Mouse (Mus musculus) hindbrain, embryonic 11.5 days (tissue): ENCODE data around the gene Ints1. TPM values are rescaled to one million over a fixed set of nuclear protein-coding genes. Genes with fewer than 3 reads are reported as not detected.

Experiments
- polyA plus RNA-seq: library from polyadenylated mRNA; unstranded; fragments of >200 nt; fragmentation: Nextera tagmentation; extraction: Ambion mirVana; gene quantifications from 2 replicates; pipeline ENCODE4 v1.2.1, GENCODE M21; 2014

Ints1 gene
- polyA plus RNA-seq, 1 experiment from 2014 or later, result 26.3 TPM

Other genes starting within 250 kb of the Ints1 start
- 57.9 and 66.8 TPM in 2 replicates for gene Uncx, start 232.2 kb downstream of the Ints1 start, polyA plus RNA-seq
- 4.0 and 4.9 TPM in 2 replicates for gene Micall2, start 39.3 kb downstream of the Ints1 start, polyA plus RNA-seq
- gene Mafk, start 15.8 kb upstream of the Ints1 start, polyA plus RNA-seq, result 5.2 and 6.3 TPM in 2 replicates
- 1.1 and 1.2 TPM in 2 replicates for gene Tmem184a, start 44.2 kb upstream of the Ints1 start, polyA plus RNA-seq
- not detected in 2 replicates for gene Gm26938, start 50.7 kb upstream of the Ints1 start, polyA plus RNA-seq
- 74.5 and 77.3 TPM in 2 replicates for gene Psmg3, start 51.2 kb upstream of the Ints1 start, polyA plus RNA-seq
- gene Elfn1, start 132.3 kb upstream of the Ints1 start, polyA plus RNA-seq, result 1.3 and 1.5 TPM in 2 replicates